Mouse (Mus musculus) hematopoietic stem cell, adult 5-6 weeks (primary cell): ENCODE measurements around the gene Lamc1. TPM values are rescaled to one million over a fixed set of nuclear protein-coding genes. Genes with fewer than 3 reads are reported as not detected.
A peak's percentile ranks its signal among the peaks of the same experiment; 100 is the strongest.

Experiments used
- ATAC-seq, 2 experiments: fragments of 125-278 bp in 1 of 2; replicated peaks in 1 of 2; 2 replicates each; pipeline ENCODE4 v1.8.0; 2016 to 2017; ENCODE audit warnings: inconsistent platforms in 2 of 2, mild to moderate bottlenecking in 2 of 2, moderate number of reproducible peaks in 2 of 2, low read depth in 1 of 2, moderate TSS enrichment in 1 of 2; ENCODE audit not compliant: low FRiP score in 2 of 2, poor library complexity in 2 of 2, severe bottlenecking in 2 of 2, insufficient read depth in 1 of 2, low TSS enrichment in 1 of 2
- total RNA-seq: library from RNA; stranded (forward); fragments of 172-1452, 232-1000 nt; gene quantifications from 2 replicates; pipeline ENCODE4 v1.2.3, GENCODE M21; 2017

Lamc1 gene
- total RNA-seq, 1 experiment from 2014 or later: 5.5 TPM

- no peak for ATAC-seq
Observed at GRCm38 (mm10) chr1:153188081-153188480, 144.5 kb downstream of the Lamc1 start.

GRCm38 (mm10) chr1:153185828-153186803 lies 146.5 kb downstream of the Lamc1 start, which contains the start of gene Lamc2:
TSS of gene Lamc2 (minus strand) at chr1:153186447.
- peak in 1 of 2 experiments; percentile 62; a peak in 2 of 4 replicates for ATAC-seq

GRCm38 (mm10) chr1:153180586-153181289 lies 151.8 kb downstream of the Lamc1 start:
- ATAC-seq: no peak

- ATAC-seq: no peak
Observed at GRCm38 (mm10) chr1:153180160-153180559, 152.4 kb downstream of the Lamc1 start.

GRCm38 (mm10) chr1:153174801-153175200 lies 157.8 kb downstream of the Lamc1 start:
- ATAC-seq: peak; percentile 53 to 63; a peak in 1 of 4 replicates

- ATAC-seq: peak; percentile 49 to 60; a peak in 3 of 4 replicates
Observed at GRCm38 (mm10) chr1:153173276-153173675, 159.3 kb downstream of the Lamc1 start.

- no peak for ATAC-seq
Observed at GRCm38 (mm10) chr1:153172291-153172731, 160.3 kb downstream of the Lamc1 start.

- no peak for ATAC-seq
Observed at GRCm38 (mm10) chr1:153171011-153171410, 161.6 kb downstream of the Lamc1 start.

Other genes with a start within 250 kb of the Lamc1 start
- not detected in 2 replicates for gene Lamc2, start 146.3 kb downstream of the Lamc1 start, total RNA-seq
- 3.0 TPM in 1 of 2 replicates, not detected in the other for gene Shcbp1l, start 92.4 kb upstream of the Lamc1 start, total RNA-seq
- gene Dhx9, start 154.9 kb upstream of the Lamc1 start, total RNA-seq: 163 and 235 TPM in 2 replicates
- 17.2 and 26.1 TPM in 2 replicates for gene Npl, start 217.3 kb upstream of the Lamc1 start, total RNA-seq